Mouse (Mus musculus): ENCODE measurements at regions not wholly inside any gene's neighbourhood (a gene's known extent, or its start where the extent isn't known, plus 50 kb on each side); places are given as distances from the start of the nearest gene placed in this dataset.
"Not testable (repeated sequence)": the region's sequence is repeated elsewhere in the genome, so short reads cannot be mapped to it uniquely, and the experiment has no call there.

DNA sequence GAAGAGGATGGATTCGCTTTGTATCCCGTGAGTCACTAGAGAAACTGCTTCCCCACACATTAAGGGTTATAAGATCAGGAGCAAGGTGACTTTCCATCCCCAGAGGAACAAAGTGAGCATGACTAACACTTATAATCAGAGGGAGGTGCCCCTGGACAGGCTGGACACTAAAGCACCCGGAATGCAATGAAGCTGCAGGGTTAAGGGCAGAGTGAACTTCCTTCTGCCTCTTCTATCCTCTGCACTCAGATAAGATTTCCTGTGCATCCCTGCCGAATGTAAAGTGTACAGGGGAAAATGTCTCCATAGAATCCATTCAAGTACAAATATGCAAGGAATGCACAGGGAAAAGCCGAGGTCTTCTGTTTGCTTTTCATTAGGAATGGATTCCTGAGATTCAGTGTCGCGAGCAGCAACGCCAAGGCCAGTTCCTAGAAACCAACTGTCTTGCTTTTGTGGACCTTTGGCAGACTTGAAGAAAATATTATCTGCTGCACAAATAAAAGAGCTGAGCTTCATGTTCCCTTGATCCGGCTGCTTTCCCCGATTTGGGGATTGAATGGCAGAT, 58.5 kb upstream of the Fbxl7 start:
- no peak for DNase-seq

DNA sequence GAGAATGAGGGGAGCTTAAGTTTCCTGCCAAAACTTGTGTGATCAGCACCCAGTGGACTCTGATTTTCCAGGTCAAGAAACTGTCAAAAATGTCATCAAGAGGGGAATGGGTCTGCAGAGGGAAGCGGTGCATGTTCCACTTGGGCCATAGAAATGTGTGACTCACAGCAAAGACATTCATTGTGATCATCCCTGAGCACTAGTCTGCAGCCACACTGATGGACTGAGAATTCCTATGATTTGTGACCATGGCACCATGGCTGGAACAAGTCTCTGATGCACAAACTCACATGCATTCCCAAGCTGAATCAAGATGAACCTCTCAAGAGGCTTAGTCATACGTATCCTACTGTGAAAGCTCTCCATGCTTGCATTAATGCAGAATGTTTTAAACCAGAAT, 63.6 kb upstream of the Fbxl7 start:
- no peak for DNase-seq

DNA sequence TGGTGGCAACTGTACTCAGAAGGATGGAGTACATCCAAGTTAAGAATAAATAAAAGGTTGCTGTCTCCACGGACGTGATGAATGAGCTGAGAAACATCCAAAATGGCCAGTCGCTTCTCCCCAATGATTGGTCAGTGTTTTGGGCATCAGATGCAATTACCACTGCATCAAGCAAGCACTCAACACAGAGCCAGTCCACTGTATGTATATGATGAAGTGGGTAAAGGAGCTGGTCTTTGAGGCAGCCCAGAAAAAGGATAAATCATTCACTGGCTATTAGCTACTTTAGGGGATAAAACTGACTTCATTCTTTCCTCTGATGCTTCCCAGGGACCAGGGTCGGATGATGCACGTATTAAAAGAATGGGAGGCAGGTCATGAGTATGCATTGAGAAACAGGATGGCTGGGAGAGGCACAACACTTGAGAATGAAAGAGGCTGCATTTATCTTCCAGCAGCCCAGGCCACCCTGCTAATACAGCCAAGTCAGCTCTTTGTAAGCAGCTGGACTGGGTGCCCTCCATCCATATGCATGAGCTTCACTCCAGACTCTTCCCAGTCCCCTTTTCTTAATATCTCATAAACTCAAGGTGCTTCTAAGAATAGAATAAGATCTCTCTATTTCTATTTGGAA, 73.1 kb upstream of the Fbxl7 start:
- no peak for DNase-seq

DNA sequence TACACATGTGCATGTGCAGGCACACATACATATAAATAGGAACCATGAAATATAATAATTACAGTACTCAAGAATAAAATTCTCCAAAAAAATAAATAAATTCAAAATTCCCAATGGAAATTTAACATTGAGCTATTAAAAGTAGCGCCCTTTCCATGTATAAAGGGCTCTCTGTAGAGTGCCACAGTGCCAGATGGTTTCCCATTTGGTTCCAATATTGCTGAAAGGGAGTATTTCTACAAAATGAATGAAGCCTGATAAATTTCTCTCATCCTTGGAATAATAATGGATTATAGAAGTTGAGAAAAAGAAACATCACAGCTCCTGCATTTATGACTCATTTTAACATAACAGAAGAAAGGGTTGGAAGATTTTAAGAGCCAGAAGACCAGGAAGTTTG, 75.4 kb upstream of the Fbxl7 start:
- DNase-seq, result no peak

DNA sequence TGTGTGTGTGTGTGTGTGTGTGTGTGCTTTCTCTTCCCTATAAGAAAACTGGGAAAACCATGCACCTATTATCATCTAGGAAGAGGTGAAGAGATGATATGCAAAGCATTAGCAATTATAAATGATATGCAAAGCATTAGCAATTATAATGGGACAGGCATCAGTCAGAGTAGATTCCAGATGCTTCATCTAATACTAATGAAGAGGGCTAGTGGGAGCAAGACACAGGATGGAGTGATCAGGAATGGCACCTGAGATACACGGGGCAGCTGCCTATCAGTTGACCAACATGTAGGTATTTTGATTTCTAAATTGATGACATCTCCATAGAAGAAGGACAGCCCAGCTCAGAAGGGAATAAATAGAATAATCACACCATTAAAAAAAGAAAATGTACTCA, 97.7 kb upstream of the Fbxl7 start:
- DNase-seq, result no peak

DNA sequence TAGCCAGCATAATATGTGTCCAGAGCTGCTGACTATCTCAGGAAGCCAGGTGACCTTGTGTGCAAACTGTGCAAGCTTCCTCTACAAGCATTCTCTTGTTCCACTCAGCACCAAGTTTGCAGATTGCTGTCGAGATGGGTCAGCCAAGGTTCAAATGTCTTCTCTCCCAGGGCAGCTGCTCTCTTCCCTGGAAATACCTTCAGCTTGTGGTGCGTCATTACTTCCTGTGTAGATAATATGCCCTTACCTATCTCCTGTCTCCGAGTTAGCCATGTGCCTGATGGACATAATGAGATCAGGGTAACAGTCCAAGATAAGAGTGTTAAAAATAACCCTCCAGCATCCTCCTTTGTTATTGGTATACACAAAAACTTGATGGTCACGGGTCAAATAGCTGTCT, 113.7 kb upstream of the Fbxl7 start:
- DNase-seq, result no peak

DNA sequence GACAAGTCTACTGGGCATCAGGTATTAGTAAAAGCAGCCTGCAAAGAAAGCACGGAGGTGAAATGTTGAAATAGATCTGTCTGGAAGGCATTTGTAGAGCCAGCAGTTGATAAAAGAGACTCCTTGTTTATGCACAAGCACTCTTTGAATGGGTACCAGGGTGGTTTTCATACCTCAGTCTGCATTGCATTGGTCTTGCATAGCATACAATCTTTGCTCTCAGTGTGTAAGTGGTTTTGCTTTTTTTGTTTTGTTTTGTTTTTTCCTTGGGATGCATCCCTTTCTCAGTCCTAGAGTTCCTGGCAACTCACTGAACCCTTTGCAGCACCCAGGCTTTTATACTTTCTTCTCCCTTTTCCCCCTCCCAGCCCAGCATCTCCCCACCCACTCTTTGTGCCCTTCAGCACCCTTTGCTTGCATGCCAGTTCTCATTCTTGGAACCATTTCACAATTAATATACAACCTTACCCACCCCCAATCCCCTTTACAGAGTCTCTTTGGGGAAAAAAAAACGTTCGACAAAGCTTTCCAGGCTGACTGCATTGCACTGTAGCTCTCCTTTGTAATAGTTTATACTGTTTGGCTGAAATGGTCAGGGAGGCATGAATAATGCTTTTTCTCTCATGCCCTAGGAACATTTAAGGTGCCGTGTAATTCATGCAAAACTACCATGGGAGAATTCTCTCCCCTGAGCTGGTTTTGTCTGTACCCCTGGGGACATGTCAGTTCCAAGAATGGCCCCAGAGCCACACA, 118.7 kb upstream of the Fbxl7 start:
- DNase-seq, result no peak

DNA sequence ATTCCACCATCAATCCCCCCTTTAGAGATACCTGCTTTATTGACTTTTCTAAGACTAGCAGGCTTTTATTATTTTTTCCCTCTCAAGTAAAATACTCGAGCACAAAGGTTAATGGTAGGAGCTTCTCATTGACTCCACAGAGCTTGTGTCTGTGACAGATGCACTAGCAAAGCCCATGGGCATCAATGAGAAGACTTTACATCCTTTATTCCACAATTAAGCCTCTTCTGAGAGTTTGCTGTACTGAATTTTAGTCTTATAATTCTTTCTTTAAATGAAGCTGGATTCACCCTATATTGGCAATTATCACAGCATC, 119.2 kb upstream of the Fbxl7 start:
- DNase-seq, result no peak

DNA sequence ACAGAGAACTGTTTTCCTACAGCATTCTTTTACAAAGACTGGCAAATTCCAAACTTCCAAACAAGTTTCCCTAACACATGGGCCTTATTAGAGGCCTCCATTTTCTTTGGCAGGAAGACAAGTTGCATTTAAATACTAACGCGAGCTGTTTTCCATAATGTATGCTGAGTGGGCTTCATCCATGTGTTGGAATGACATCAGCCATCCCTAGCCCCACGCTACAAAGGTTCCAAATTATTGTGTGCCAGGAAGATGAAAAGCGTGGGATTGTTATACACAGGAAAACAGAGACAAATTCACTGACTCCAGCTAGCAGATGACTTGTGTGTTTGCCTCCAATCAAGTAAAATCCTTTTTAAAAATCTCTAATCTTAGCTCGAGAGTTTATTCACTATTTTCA, 125.1 kb upstream of the Fbxl7 start:
- no peak for DNase-seq

DNA sequence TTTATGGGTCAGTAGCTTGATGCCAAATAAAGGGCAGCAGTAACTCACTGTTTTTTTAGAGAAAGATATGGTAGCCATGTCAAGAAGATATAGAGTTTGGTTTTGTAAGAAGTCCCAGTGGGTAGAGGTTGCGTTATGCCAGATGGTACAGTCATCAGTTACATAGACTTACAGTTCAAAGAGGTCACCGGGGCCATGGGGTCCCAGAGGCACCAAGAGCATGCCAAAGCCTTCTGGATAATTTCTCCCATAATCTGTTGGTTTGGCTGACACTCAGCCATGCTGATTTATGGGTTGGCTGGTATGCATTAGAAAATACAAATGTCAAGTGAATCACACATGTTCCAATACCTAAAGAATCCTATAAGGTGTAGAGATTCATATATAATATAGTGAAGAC, 137.9 kb upstream of the Fbxl7 start:
- DNase-seq, result no peak

DNA sequence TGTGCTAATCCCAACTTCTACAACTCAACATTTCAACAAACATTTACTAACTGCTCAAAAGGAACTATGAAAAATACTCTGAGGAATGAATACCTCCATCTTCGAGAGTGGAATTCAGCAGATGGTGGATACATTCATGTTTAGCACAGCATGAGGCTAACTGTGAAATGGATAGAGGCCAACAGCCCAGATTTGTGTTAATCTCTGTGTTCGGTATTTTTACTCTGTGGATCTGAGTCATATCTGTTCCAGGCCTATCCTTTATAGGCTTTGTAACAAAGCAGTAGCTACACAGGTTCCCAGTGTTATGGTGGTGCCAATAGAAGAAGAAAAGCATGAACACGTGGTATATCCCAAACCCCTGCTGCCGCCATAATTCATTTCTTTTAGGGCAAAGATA, 148.4 kb upstream of the Fbxl7 start:
- DNase-seq, result no peak

DNA sequence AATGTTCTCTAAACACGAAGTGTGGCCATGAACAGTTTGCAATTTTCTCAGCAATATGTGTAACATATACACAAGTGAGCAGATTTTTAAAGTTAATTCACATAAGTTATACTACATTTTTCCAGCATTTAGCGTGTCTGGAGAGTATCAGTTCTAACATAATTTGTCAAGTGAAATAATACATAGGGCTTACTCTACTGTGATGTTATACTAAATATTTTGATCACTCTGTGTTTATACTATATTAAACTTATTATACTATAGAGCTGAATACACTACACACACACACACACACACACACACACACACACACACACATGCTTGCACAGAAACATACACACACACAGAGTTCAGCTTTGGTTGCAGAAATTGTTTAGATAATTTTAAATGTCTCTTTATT, 155.3 kb upstream of the Fbxl7 start:
- DNase-seq, result no peak

DNA sequence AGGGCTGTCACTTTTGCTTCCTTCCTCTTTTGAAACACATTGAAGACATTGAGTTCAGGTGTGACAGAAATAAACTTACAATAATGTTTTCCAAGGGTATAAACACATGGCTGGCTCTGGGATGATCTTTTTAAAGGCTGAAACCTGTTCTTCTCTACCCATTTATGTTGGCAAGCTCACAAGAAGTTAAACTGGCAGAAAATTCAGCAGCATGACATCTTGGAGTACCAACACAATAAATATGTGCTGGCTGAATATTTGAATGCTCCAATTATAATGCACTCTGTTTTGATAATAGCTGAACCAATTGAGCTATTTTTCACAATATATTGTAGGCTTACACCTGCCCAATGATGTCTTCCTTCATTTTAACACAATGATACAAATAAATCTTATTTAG, 168.1 kb upstream of the Fbxl7 start:
- no peak for DNase-seq

DNA sequence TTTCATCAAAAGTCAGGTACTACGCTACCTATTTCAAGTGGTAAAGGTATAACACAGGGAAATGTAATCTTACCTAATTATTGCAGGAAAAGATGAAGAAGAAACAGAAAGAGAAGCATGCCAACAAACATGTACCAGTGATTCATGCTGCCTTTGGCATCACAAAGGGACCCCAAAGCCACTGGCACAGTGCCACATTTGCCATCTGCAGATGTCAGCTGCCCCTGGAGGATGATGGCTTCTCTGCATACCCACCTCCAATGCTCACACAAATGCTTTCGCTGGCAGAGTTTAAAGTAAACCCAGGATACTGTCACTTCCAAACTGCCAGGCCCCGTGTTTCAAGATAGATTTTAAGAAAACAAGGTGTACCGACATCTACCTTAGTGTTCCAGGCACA, 168.6 kb upstream of the Fbxl7 start:
- no peak for DNase-seq

DNA sequence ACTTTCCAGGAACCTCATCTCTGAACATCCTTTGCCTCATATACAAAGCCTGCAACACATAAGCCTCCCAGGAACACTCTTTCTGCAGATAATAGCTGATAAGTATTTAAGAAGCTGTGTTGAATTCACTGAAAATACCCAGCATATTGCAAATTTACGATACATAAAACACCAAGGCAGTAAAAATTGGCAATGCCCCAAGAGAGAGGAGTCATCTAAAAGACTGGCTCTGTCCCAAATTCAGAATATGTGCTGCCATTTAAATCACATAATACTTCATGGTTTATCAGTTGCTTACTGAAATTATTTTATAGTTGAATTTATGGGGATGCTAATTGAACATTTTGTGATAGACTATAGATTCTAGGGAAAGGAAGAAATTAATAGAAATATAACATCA, 172.3 kb upstream of the Fbxl7 start:
- no peak for DNase-seq

DNA sequence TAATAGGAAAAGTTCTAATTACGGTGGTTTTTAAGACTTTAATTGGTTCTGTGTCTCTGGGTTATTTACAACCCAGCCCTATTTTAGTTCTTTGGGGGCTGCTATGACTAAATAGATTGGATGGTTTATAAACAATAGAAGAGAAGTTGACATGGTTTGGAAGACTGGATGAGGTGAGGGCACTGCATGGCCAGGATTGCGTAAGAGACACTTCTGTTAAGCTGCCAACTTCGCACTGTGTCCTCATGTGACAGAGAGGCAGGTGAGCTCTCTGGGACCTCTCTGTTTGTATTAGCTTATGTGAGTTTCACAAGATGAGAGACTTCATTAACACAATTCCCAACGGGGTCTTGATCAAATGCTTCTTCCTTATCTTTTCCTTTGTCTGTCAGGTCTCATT, 182.5 kb upstream of the Fbxl7 start:
- DNase-seq, result no peak

DNA sequence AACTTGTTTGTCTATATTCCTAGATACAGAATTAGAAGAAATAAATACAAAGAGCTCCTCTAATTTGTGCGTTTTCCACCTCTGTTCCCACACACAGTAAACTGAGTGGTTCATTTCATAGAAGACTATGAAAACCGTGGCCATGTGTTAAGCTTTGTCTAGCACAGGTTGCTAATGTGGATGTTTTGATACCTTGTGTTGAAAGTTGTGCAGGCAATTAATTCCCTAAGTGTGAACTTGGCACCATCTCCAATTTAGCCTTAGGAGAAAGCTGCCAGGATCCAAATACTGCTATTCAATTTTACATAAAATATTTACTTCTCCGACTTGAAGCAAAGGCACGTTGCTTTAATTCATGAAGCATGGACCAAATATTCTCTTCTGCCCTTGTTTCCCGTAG, 187.4 kb upstream of the Fbxl7 start:
- no peak for DNase-seq

DNA sequence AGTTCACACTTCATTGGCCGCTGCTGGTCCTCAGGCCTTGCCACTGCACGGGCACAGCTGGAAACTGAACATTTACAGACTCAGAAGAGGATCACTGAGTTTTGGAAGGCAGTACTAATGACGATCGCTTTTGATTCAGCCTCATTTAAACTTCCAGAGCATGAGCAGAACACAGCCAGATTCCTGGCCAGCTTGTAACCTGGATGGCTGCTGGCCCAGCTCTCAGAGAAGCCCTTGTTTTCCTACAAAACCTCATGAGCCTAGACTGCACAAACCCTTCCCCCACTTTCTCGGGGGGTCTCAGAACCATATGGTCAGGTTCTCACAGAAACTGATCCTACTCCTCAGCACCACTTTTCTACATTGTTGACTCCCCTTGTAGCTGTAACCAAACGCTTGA, 188.2 kb upstream of the Fbxl7 start:
- DNase-seq, result no peak

DNA sequence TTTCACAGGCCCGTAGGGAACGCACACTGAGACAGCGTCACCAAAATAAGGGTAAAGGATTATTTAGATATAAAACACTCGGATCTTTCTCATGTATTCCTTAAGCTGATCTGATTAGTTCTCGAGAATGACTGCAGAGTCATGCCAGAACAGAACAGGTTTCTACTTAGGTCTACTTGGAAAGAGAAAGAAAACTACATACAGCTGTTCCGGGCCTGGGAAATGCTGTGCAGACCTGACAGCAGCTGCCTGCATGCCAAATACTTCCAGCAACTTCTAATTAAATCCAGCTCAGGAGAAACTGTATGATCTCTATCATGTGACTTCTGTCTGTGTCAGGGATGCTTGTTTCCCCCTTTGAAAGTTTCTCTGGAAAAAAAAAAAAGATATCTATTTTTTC, 193.8 kb upstream of the Fbxl7 start:
- DNase-seq, result no peak

DNA sequence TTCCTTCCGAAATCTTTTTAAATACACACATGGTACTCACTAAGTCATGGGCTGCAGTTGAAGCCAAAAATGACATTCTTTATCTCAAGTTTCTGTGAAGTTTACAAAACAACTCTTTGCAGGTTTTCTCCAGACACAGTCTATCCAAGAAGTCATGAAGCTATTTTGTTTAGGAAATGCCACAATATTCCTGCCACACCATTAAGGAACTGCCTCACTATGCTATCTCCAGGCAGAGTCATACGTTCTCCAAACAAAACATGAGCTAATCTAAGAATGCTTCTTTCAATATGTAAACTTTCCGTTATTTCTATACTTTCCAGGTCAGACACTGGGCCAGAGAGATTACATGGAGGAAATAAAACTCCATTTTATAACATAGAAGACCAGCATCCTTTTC, 198.7 kb upstream of the Fbxl7 start:
- DNase-seq, result no peak

DNA sequence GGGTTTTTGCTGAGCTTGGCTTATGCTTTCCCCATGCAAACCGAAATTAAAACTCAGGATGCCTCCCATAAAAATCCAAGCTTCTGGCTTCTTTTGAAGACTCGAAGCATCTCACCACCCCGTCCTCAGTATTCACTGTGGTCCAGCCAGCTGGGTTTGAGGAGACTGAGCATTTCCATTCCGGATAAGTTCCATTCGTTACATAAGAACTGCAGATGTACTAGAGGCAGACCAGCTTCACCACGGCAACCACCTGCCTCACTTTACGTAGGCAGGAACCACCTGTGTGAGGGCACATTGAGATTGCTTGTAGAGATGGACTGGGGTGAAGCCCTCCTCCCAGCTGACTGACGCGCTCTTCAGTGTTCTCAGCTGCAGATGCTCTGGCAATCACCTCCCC, 199.9 kb upstream of the Fbxl7 start:
- DNase-seq, result no peak

DNA sequence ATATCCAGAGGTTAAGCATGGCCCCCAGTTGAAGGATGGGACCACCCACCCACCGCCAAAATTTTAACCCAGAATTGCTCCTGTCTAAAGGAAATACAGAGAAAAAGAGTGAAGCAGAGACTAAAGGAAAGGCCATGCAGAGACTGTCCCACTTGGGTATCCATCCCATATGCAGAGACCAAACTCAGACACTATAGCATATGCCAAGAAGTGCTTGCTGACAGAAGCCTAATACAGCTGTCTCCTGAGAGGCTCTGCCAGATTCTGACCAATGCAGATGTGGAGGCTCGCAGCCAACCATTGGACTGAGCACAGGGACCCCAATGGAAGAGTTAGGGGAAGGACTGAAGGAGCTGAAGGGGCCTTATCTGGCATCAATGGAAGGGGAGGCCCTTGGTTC, 206.2 kb upstream of the Fbxl7 start:
- not testable (repeated sequence) for DNase-seq

DNA sequence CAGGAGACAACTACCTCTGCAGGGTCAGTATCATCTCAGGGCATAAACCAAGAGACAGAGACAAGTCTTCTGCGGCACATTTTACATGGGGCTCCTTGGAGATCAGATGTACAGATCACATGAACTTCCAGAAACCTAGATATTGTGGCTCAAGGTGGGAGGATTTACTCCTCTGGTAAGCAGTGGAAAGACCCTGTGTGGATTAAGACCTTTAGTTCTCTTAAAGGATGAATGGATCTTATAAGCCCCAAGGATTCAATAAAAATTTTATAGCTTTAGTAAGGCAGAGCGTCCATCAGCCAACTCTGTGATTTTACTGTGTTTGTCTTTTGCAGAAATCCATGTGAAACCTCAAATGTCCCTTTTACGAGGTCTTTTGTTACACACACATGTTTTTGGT, 213.8 kb upstream of the Fbxl7 start:
- DNase-seq, result no peak

DNA sequence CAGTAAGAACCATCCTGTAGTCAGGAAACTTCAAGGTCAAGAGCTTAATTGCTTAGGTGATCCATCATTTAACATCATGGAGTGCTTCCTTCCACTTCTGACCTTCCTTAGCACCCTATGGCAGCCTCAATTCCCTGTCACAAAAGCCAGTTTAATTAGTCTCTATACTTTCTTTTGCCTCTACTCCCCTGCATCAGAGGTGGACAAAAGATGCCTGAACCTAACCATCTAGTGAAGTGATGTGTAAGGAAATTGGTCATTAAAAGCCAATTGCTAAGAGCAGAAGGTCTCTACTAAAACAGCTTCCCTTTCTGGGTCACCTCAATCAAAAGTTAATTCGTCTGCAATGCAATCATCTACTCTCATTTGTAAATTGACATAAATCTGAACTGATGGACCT, 234.3 kb upstream of the Fbxl7 start:
- DNase-seq, result no peak

DNA sequence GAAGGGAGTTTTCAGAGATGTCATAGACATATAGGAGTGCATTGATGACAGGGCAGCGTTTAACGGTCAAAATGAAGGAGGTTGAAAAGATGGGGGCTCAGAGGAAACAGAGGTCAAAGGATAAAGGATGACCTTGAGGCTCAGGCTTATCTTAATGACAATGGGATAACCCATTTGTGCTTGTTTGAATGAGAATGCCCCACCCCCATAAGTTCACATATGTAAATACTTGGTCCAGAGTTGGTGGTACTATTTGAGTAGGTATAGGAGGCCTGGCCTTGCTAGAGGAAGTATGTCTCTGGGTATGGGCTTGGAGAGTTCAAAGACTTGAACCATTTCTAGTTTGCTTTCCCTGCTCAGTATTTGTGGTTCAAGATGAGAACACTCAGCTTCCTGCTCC, 237.4 kb upstream of the Fbxl7 start:
- DNase-seq, result no peak

All from spleen, adult 18-20 months (tissue).